Mouse (Mus musculus): ENCODE measurements around the gene Acpp. TPM values are rescaled to one million over a fixed set of nuclear protein-coding genes. Genes with fewer than 3 reads are reported as not detected.

Gene Acpp
- polyA plus RNA-seq, 1 experiment from 2014 or later: 0.23 TPM

DNA sequence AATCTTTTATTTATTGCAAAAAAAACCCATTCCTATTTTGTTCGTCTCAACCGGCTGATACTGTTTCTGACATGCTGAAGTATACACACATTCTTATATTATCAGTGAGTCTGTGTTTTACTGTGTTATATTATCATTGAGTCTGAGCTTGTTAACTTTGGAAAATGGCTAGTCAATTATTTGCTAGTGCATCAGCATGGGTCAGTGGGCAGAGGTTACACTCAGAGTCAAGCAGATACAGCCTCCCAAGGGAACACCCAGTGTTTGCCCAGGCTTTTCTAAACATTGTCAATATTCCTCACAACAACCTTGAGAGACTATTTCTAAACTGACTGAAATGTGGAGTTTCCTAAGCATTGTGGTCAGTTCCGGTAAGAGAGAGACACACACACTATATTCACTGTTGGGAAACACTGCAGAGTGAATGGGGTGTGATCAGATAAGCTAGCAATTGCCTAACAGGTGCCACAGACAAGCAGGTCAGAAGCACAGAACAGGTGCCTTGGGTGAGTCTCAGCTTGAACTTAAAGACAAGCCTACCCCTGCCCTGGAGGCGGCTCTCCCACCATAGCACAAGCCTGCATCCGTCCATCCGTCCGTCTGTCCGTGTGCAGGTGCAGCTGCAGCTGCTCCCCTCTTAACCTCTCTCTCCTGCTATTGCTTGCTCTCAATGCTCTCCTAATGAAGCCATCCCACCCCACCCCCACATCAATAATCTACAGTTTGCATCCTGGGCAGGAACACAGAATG lies 18.1 kb upstream of the Acpp start:
- ATAC-seq (ENCODE audit: low FRiP score) (no peak), DNase-seq (ENCODE audit: low spot score) (no peak)
- H3K4me2 ChIP-seq (replicated peaks): no peak overlapping the region
- H3K27me3 ChIP-seq (ENCODE audit: control insufficient read depth, insufficient read depth, low read length): no peaks in the 10 kb centered on the region
- WGBS: 69% methylated on average over 8 of the region's 8 CpGs
- H3K4me3 ChIP-seq (replicated peaks; ENCODE audit: low read length): no peak overlapping the region
- no peaks in the 10 kb centered on the region for H3K36me3 ChIP-seq (replicated peaks; ENCODE audit: control insufficient read depth, insufficient read depth)
- H3K9me3 ChIP-seq (ENCODE audit: control insufficient read depth, low read length): no peaks in the 10 kb centered on the region
- no peaks in the 10 kb centered on the region for H3K4me1 ChIP-seq (replicated peaks; ENCODE audit: control insufficient read depth, insufficient read depth, low read length)
- H3K27ac ChIP-seq: no peak overlapping the region
- H3K9ac ChIP-seq: no peak overlapping the region

DNA sequence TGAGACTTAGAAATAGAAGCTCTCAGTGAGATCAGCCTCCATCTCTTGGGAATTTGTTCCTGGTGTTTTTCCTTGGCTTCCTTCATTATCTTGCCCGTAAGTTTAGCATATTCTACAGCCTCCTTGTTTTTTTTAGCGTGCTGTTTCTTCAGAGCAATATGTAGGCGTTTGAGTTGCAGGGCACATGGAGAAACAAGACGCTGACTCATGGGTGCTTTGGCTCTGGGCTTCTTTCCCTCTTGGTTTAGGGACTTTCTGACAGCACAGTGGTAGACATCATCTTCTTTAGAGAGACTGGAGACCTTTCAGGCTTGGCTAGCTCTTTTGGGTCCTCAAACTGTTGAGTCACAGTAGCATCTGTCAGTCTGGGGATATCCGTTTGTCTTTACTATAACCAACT lies 6.6 kb upstream of the Acpp start:
- no peaks in the 10 kb centered on the region for H3K36me3 ChIP-seq (replicated peaks; ENCODE audit: control insufficient read depth, insufficient read depth)
- H3K9ac ChIP-seq: no peak overlapping the region
- H3K4me2 ChIP-seq (replicated peaks): no peak overlapping the region
- no peak for DNase-seq (ENCODE audit: low spot score)
- no peaks in the 10 kb centered on the region for H3K4me1 ChIP-seq (replicated peaks; ENCODE audit: control insufficient read depth, insufficient read depth, low read length)
- H3K4me3 ChIP-seq (replicated peaks; ENCODE audit: low read length): no peak overlapping the region
- no peak overlapping the region for H3K27ac ChIP-seq
- no peaks in the 10 kb centered on the region for H3K27me3 ChIP-seq (ENCODE audit: control insufficient read depth, insufficient read depth, low read length)
- ATAC-seq (ENCODE audit: low FRiP score): no peak
- H3K9me3 ChIP-seq (ENCODE audit: control insufficient read depth, low read length): no peaks in the 10 kb centered on the region
- WGBS: 93% methylated on average over 5 of the region's 5 CpGs

DNA sequence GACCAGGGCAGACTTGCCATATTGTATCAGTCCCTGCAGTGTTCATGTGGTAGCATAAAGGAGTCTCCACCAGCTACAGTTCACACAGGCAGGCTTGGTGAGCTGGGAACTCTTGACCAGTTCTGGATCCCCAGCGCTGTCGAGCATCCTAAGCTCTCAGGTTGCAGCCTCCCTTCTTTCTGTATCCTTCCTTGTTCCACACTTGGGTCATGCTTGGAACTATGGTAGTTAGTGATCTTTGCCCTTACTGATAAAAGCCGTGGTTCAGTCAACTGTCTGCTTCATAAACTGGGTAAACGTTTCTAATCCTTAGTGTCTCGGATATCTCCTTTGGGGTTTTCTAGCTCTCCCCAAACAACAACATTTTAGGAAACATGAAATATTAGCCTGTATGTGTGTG lies 1.9 kb upstream of the Acpp start:
- H3K27ac ChIP-seq: no peak overlapping the region
- ATAC-seq (ENCODE audit: low FRiP score): no peak
- H3K27me3 ChIP-seq (ENCODE audit: control insufficient read depth, insufficient read depth, low read length): no peaks in the 10 kb centered on the region
- no peak overlapping the region for H3K4me3 ChIP-seq (replicated peaks; ENCODE audit: low read length)
- H3K4me1 ChIP-seq (replicated peaks; ENCODE audit: control insufficient read depth, insufficient read depth, low read length): no peaks in the 10 kb centered on the region
- no peak for DNase-seq (ENCODE audit: low spot score)
- no peaks in the 10 kb centered on the region for H3K9me3 ChIP-seq (ENCODE audit: control insufficient read depth, low read length)
- H3K9ac ChIP-seq: no peak overlapping the region
- 94% methylated on average over 5 of the region's 5 CpGs for WGBS
- H3K4me2 ChIP-seq (replicated peaks): no peak overlapping the region
- H3K36me3 ChIP-seq (replicated peaks; ENCODE audit: control insufficient read depth, insufficient read depth): no peaks in the 10 kb centered on the region

DNA sequence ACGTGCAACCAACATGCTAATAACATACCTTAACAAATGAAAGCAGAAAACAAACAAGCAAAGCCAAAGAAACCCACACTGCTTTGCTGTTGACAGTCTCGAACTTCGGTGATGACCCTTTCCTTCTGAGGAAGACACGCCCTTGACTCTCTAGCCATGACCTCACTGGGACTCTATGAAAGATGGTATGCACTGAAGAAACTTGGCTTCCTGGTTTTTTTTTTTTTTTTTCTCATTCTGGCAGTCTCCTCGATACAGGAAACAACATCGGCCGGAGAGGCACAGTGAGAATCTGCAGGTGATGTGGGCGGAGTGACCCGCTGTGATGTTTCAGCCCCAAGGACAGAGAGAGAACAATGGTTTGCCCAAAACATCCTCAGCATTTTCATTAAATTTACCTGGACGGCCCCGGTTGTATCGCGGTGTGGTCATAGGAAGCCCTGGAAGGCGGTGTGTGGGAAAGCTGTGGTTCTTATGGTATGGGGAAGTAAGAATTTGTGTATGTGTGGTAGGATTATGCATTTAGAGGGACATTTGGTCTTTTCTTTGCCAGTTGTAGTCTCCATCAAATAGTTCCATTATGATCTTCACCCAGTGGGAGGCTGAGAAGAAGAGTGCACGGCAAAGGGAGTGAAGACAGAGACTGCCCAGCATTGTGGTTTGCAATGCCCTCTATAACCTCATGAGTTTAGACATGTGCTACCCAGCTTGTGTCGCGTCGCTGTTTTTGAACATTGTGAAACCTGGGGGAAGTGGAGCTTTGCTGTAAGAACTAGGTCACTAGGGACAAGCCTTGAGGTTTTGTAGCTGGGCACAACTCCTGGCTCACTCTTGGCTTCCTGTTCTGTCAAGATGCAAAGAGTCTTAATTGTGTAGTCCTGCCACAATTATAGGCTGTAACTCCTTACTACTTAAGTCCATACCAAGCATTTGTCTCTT lies 1.2 kb upstream of the Acpp start:
- WGBS: 90% methylated on average over 18 of the region's 18 CpGs
- Histone ChIP-seq H3K4me2 (replicated peaks) (no peak overlapping the region), H3K27me3 (ENCODE audit: control insufficient read depth, insufficient read depth, low read length) (no peaks in the 10 kb centered on the region), H3K9me3 (ENCODE audit: control insufficient read depth, low read length) (no peaks in the 10 kb centered on the region), H3K4me1 (replicated peaks; ENCODE audit: control insufficient read depth, insufficient read depth, low read length) (no peaks in the 10 kb centered on the region), H3K9ac (no peak overlapping the region), H3K27ac (no peak overlapping the region), H3K4me3 (replicated peaks; ENCODE audit: low read length) (no peak overlapping the region), H3K36me3 (replicated peaks; ENCODE audit: control insufficient read depth, insufficient read depth) (no peaks in the 10 kb centered on the region)
- no peak for ATAC-seq (ENCODE audit: low FRiP score)
- DNase-seq (ENCODE audit: low spot score): no peak

DNA sequence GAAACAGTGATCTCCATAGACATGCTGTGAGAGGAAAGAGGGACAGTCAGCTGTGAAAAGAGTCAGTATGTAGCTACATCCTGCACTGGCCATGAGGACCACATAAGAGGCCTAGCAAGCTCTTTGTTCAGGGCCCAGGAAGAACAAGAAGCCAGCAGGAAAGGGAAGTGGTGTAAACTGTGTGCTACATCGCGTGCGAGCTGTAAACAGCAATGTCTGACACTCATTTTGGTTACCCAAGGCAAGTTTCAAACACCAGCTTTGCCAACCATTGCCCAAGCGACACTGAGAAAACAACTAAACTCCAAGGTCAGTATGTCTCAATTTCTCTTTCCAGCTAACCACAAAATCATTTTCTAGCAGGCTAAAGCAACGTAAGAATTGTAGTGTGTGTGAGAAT lies 6.2 kb downstream of the Acpp start:
- Histone ChIP-seq H3K27me3 (ENCODE audit: control insufficient read depth, insufficient read depth, low read length) (no peaks in the 10 kb centered on the region), H3K4me1 (replicated peaks; ENCODE audit: control insufficient read depth, insufficient read depth, low read length) (no peaks in the 10 kb centered on the region), H3K4me3 (replicated peaks; ENCODE audit: low read length) (no peak overlapping the region), H3K36me3 (replicated peaks; ENCODE audit: control insufficient read depth, insufficient read depth) (no peaks in the 10 kb centered on the region), H3K4me2 (replicated peaks) (no peak overlapping the region), H3K9me3 (ENCODE audit: control insufficient read depth, low read length) (no peaks in the 10 kb centered on the region), H3K9ac (no peak overlapping the region), H3K27ac (no peak overlapping the region)
- WGBS: 92% methylated on average over 5 of the region's 5 CpGs
- no peak for ATAC-seq (ENCODE audit: low FRiP score)
- no peak for DNase-seq (ENCODE audit: low spot score)

DNA sequence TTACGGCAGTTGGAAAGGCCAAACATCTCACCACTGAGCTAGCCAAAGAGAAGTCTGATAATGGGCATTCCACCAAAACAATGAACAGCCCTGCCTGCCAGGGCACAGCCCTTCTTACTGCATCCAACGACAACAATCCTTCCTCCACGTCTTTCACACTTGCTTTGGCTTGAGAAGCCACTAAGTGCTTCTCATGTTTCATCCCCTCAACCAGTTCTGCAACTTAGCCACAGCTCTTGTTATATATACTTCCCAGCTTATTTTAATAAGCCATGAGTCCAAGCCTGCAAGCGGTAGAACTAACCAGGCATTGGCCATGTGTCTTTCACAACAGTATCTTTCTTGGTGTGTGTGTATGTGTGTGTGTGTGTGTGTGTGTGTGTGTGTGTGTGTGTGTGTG lies 8.9 kb downstream of the Acpp start:
- H3K4me3 ChIP-seq (replicated peaks; ENCODE audit: low read length): no peak overlapping the region
- H3K27ac ChIP-seq: no peak overlapping the region
- H3K27me3 ChIP-seq (ENCODE audit: control insufficient read depth, insufficient read depth, low read length): no peaks in the 10 kb centered on the region
- no peak overlapping the region for H3K9ac ChIP-seq
- H3K4me2 ChIP-seq (replicated peaks): no peak overlapping the region
- ATAC-seq (ENCODE audit: low FRiP score) (no peak), DNase-seq (ENCODE audit: low spot score) (no peak)
- H3K9me3 ChIP-seq (ENCODE audit: control insufficient read depth, low read length): no peaks in the 10 kb centered on the region
- 77% methylated on average over 4 of the region's 4 CpGs for WGBS
- H3K4me1 ChIP-seq (replicated peaks; ENCODE audit: control insufficient read depth, insufficient read depth, low read length): no peaks in the 10 kb centered on the region
- no peaks in the 10 kb centered on the region for H3K36me3 ChIP-seq (replicated peaks; ENCODE audit: control insufficient read depth, insufficient read depth)

DNA sequence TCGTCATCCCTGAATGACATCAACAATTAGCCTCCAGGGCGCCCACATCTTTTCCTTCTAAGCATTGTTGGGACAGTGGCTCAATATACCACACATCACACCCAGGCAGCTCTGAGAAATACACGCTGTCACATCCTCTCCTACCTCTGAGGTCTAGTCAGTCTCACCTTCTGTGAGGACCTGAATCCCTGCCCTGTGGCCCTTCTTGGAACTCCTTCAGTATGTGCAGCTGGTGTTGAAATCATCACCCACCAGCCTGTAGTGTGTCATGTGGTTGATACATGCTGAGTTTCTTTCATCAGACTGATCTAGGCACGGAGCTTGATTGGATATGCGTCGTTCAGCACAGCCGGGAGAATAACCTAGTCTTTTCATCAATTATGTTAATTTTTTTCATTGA lies 16.0 kb downstream of the Acpp start:
- WGBS: 60% methylated on average over 7 of the region's 7 CpGs

DNA sequence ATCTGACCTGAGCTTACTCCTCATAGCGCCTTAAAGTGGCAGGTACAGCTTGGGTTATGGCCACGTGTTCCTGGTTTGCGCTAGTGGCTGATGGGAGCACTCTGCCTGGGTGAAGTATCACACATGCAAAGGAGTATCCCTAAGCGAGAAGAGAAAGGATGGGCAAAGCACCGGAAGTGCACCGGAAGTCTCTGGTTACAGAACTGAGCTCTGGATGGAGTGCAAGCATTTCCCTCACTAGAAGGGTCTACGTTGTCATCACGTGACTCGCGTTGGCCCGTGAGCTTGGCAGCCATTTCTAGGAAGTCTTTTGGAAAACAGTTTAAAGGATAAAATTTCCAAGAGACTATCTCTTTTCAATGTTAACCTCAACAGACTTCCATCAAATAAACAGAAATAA lies 21.2 kb downstream of the Acpp start:
- H3K9me3 ChIP-seq (ENCODE audit: control insufficient read depth, low read length): no peaks in the 10 kb centered on the region
- no peak for ATAC-seq (ENCODE audit: low FRiP score)
- H3K4me3 ChIP-seq (replicated peaks; ENCODE audit: low read length): no peak overlapping the region
- no peaks in the 10 kb centered on the region for H3K4me1 ChIP-seq (replicated peaks; ENCODE audit: control insufficient read depth, insufficient read depth, low read length)
- no peak overlapping the region for H3K9ac ChIP-seq
- no peak overlapping the region for H3K27ac ChIP-seq
- no peak for DNase-seq (ENCODE audit: low spot score)
- 90% methylated on average over 11 of the region's 11 CpGs for WGBS
- H3K36me3 ChIP-seq (replicated peaks; ENCODE audit: control insufficient read depth, insufficient read depth): no peaks in the 10 kb centered on the region
- no peak overlapping the region for H3K4me2 ChIP-seq (replicated peaks)
- no peaks in the 10 kb centered on the region for H3K27me3 ChIP-seq (ENCODE audit: control insufficient read depth, insufficient read depth, low read length)

More for the DNA sequence above, 16.0 kb downstream of the Acpp start:
- H3K27me3 ChIP-seq (ENCODE audit: control insufficient read depth, insufficient read depth, low read length): no peaks in the 10 kb centered on the region
- H3K4me2 ChIP-seq (replicated peaks): no peak overlapping the region
- no peaks in the 10 kb centered on the region for H3K36me3 ChIP-seq (replicated peaks; ENCODE audit: control insufficient read depth, insufficient read depth)
- DNase-seq (ENCODE audit: low spot score): no peak
- H3K9me3 ChIP-seq (ENCODE audit: control insufficient read depth, low read length): no peaks in the 10 kb centered on the region
- ATAC-seq (ENCODE audit: low FRiP score): no peak
- H3K27ac ChIP-seq: no peak overlapping the region
- no peak overlapping the region for H3K4me3 ChIP-seq (replicated peaks; ENCODE audit: low read length)
- H3K9ac ChIP-seq: no peak overlapping the region
- no peaks in the 10 kb centered on the region for H3K4me1 ChIP-seq (replicated peaks; ENCODE audit: control insufficient read depth, insufficient read depth, low read length)

DNA sequence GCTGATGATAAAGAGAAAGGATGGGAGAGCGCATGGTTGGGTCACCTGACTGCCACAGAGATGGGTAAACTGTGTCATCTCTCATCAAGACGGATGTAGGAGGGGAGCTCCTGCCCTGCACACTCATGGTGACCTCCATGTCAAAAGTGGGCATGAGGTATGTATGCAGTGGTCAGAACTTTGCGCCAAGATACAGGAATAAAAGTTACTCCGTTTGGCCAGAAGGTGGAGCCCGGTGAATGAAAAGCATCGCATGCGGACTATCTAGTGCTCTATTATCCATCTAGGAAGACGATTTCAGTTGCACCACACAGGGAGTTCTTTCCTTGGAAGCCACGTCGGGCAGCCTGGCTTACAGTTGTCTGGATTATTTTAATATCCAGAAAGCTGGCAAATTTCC lies 22.0 kb downstream of the Acpp start:
- Histone ChIP-seq H3K36me3 (replicated peaks; ENCODE audit: control insufficient read depth, insufficient read depth) (no peaks in the 10 kb centered on the region), H3K27me3 (ENCODE audit: control insufficient read depth, insufficient read depth, low read length) (no peaks in the 10 kb centered on the region), H3K4me2 (replicated peaks) (no peak overlapping the region), H3K9me3 (ENCODE audit: control insufficient read depth, low read length) (no peaks in the 10 kb centered on the region), H3K9ac (no peak overlapping the region), H3K4me1 (replicated peaks; ENCODE audit: control insufficient read depth, insufficient read depth, low read length) (no peaks in the 10 kb centered on the region), H3K4me3 (replicated peaks; ENCODE audit: low read length) (no peak overlapping the region), H3K27ac (no peak overlapping the region)
- 7% methylated on average over 10 of the region's 10 CpGs for WGBS
- ATAC-seq (ENCODE audit: low FRiP score) (no peak), DNase-seq (ENCODE audit: low spot score) (peak; percentile 82)

All from hindbrain, embryonic 14.5 days (tissue).